Comparison of ENCODE assay signal across 8 mouse cellular contexts in the genomic region with DNA sequence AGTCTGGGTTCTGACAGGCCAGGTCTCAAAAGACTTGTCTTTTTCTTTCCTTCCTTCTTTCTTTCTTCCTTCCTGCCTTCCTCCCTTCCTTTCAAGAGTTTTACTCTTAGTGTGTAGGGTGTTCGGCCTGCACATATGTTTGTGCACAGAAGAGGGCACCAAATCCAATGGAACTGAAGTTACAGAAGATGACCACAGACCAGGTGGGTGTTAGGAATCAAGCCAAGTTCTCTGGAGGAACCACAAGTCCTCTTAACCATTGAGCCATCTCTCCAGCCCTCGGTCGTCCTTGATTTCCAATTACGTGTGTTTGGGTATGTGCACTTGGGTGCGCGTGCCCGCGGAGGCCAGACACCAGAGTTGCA. TPM values are rescaled to one million over a fixed set of nuclear protein-coding genes. Genes with fewer than 3 reads are reported as not detected.
DNase-seq lines count a peak whose midpoint lies in the region; ATAC-seq and TF ChIP-seq lines count a peak whose summit lies in the region.

No protein-coding gene starts in this region.

- peak; percentile 78 for DNase-seq in kidney, postnatal 0 days (ENCODE audit: low spot score)
- no peak for DNase-seq in kidney, adult 8-10 months
- peak; percentile 40 for DNase-seq in c-Kit-positive CD71-positive TER-119-positive erythroid progenitor cells, embryonic 14.5 days (ENCODE audit: low spot score)
- DNase-seq in right cerebral cortex, adult 2 months (ENCODE audit: low spot score in 2 of 2) = no peak
- no peak for DNase-seq in testis, postnatal 14 days (ENCODE audit: low spot score)
- no peak for DNase-seq in frontal cortex, adult 2 months (ENCODE audit: extremely low spot score in 1 of 2, low spot score in 1 of 2)

- H3K9ac ChIP-seq in kidney, postnatal 0 days (ENCODE audit: low read depth, low read length) = peak overlapping the region; percentile 94; the same call in 1 of the 2 replicates
- peak overlapping the region; percentile 92; the same call in 1 of the 2 replicates for H3K9ac ChIP-seq in intestine, embryonic 15.5 days
- H3K9ac ChIP-seq in neural tube, embryonic 12.5 days = peak overlapping the region; percentile 93; the same call in 1 of the 2 replicates

- H3K27me3 ChIP-seq in kidney, postnatal 0 days (ENCODE audit: insufficient read depth, low read length) = no peaks in the 10 kb centered on the region
- no peaks in the 10 kb centered on the region for H3K27me3 ChIP-seq in intestine, embryonic 15.5 days (replicated peaks)
- no peaks in the 10 kb centered on the region for H3K27me3 ChIP-seq in neural tube, embryonic 12.5 days (replicated peaks)

- peaks cover 7% of the 10 kb centered on the region for H3K4me1 ChIP-seq in kidney, postnatal 0 days (replicated peaks; ENCODE audit: insufficient read depth, low read length)
- H3K4me1 ChIP-seq in intestine, embryonic 15.5 days (replicated peaks) = peaks cover 5% of the 10 kb centered on the region; the same call in 1 of the 2 replicates
- H3K4me1 ChIP-seq in neural tube, embryonic 12.5 days = peaks cover 11% of the 10 kb centered on the region; the same call in 1 of the 2 replicates

- WGBS in kidney, postnatal 0 days = 9% methylated on average over 8 of the region's 8 CpGs
- 10% methylated on average over 8 of the region's 8 CpGs for WGBS in intestine, embryonic 15.5 days
- WGBS in neural tube, embryonic 12.5 days = 10% methylated on average over 8 of the region's 8 CpGs

- H3K36me3 ChIP-seq in kidney, postnatal 0 days (ENCODE audit: insufficient read depth, low read length) = no peaks in the 10 kb centered on the region
- no peaks in the 10 kb centered on the region for H3K36me3 ChIP-seq in intestine, embryonic 15.5 days
- H3K36me3 ChIP-seq in neural tube, embryonic 12.5 days = no peaks in the 10 kb centered on the region

- peak overlapping the region; percentile 75 for H3K4me2 ChIP-seq in kidney, postnatal 0 days (ENCODE audit: low read length)
- H3K4me2 ChIP-seq in intestine, embryonic 15.5 days (replicated peaks) = peak overlapping the region; percentile 73
- peak overlapping the region; percentile 61 for H3K4me2 ChIP-seq in neural tube, embryonic 12.5 days (replicated peaks)

- H3K27ac ChIP-seq in kidney, postnatal 0 days = peak overlapping the region; percentile 97
- H3K27ac ChIP-seq in intestine, embryonic 15.5 days = peak overlapping the region; percentile 95
- no peak overlapping the region for H3K27ac ChIP-seq in neural tube, embryonic 12.5 days

- peak; percentile 43 for ATAC-seq in kidney, postnatal 0 days (replicated peaks; ENCODE audit: low FRiP score, low read depth)
- peak; percentile 40 for ATAC-seq in intestine, embryonic 15.5 days
- ATAC-seq in neural tube, embryonic 12.5 days (ENCODE audit: low FRiP score, low read depth) = no peak; the same call in 1 of the 2 replicates

- TF ChIP-seq CTCF in kidney, postnatal 0 days (IDR thresholded peaks at IDR 0.05; ENCODE audit: low read depth) = no peak

- no peaks in the 10 kb centered on the region for H3K9me3 ChIP-seq in kidney, postnatal 0 days (replicated peaks; ENCODE audit: low read length)
- no peaks in the 10 kb centered on the region for H3K9me3 ChIP-seq in intestine, embryonic 15.5 days
- no peaks in the 10 kb centered on the region for H3K9me3 ChIP-seq in neural tube, embryonic 12.5 days

- peak overlapping the region; percentile 81 for H3K4me3 ChIP-seq in kidney, postnatal 0 days (replicated peaks; ENCODE audit: low read depth, low read length)
- peak overlapping the region; percentile 84 for H3K4me3 ChIP-seq in intestine, embryonic 15.5 days (replicated peaks)
- peak overlapping the region; percentile 88 for H3K4me3 ChIP-seq in neural tube, embryonic 12.5 days

RNA-seq across cellular contexts. Expression of a gene that starts 0.5 kb away (rescaled TPM):
- 5.7 and 6.4 TPM in 2 replicates for polyA plus RNA-seq in kidney, postnatal 0 days (2015; fragmentation: Nextera tagmentation; extraction: Ambion mirVana)
- polyA plus RNA-seq in intestine, embryonic 15.5 days (2015; fragmentation: Nextera tagmentation; extraction: Ambion mirVana) = 8.3 and 9.0 TPM in 2 replicates
- 12.2 and 12.5 TPM in 2 replicates for polyA plus RNA-seq in neural tube, embryonic 12.5 days (2016; fragmentation: Nextera tagmentation; extraction: Ambion mirVana)
- polyA plus RNA-seq in frontal cortex, adult 2 months (2012; rRNA removed) = 8.6 and 9.2 TPM in 2 replicates

RNA-seq across cellular contexts. Expression of a gene that starts 51.1 kb away (rescaled TPM):
- polyA plus RNA-seq in kidney, postnatal 0 days (2015; fragmentation: Nextera tagmentation; extraction: Ambion mirVana) = 706 and 752 TPM in 2 replicates
- polyA plus RNA-seq in intestine, embryonic 15.5 days (2015; fragmentation: Nextera tagmentation; extraction: Ambion mirVana) = 409 and 413 TPM in 2 replicates
- polyA plus RNA-seq in neural tube, embryonic 12.5 days (2016; fragmentation: Nextera tagmentation; extraction: Ambion mirVana) = 431 and 444 TPM in 2 replicates
- polyA plus RNA-seq in frontal cortex, adult 2 months (2012; rRNA removed) = 249 and 271 TPM in 2 replicates

Comparison
In these comparisons a context has a peak if more than half of its experiments do, and no peak if none do; other contexts are left out.
1. DNase-seq: peak in kidney, postnatal 0 days (single experiment) and c-Kit-positive CD71-positive TER-119-positive erythroid progenitor cells, embryonic 14.5 days (single experiment); none in kidney, adult 8-10 months (0 of 2), right cerebral cortex, adult 2 months (0 of 2), testis, postnatal 14 days (single experiment) and frontal cortex, adult 2 months (0 of 2).
2. Peak in every context shown above with its lines, with median percentiles within 50 percentile points of each other: H3K4me2 ChIP-seq, H3K4me3 ChIP-seq and H3K9ac ChIP-seq.